Mouse (Mus musculus): ENCODE measurements around the gene Jag2. TPM values are rescaled to one million over a fixed set of nuclear protein-coding genes. Genes with fewer than 3 reads are reported as not detected.

Jag2 gene
- polyA plus RNA-seq, 1 experiment from 2014 or later, result 7.9 TPM

DNA sequence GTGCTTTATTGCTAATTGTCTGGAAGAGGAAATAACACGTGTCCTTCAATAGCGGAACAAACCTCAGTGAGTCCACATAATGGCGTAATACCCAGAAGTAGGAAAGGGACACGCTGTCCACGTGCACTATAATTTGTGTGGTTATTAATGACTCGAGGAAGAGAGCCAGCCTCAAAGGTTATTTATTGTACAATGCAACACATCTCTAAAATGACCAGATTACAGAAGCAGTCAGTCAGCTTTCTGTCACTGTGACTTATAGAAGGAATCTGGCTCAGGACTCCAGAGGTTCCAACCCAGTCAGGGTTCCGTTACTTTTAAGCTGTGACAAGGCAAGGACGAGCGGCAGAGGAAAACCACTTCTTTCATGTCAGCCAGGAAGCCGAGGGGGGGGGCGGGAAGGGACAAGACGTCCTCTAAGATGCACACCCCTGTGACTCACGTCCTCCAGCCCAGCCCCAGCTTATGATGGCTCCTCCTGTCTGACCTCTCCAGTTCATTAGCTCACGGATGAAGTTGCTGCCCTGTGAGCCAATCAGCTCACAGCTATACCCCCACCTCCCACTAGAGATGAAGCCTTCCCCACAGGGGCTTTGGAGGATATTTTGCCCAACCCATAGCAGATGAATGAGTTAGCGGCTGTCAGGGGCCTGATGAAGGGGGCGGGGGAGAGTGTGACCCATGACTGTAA is 31.9 kb downstream of the Jag2 start:
- peaks cover 4% of the 10 kb centered on the region; the same call in 1 of the 2 replicates for H3K4me1 ChIP-seq
- no peaks in the 10 kb centered on the region for H3K9me3 ChIP-seq
- 33% methylated on average over 16 of the region's 16 CpGs for WGBS
- H3K4me3 ChIP-seq, result no peak overlapping the region
- H3K27me3 ChIP-seq, result no peaks in the 10 kb centered on the region
- no peak overlapping the region for H3K9ac ChIP-seq
- peak; percentile 70; the same call in 1 of the 2 replicates for ATAC-seq (ENCODE audit: insufficient number of reproducible peaks, insufficient read depth, low FRiP score, low TSS enrichment)
- H3K27ac ChIP-seq, result no peak overlapping the region
- no peaks in the 10 kb centered on the region for H3K36me3 ChIP-seq
- peak overlapping the region; percentile 10 for H3K4me2 ChIP-seq (replicated peaks)

DNA sequence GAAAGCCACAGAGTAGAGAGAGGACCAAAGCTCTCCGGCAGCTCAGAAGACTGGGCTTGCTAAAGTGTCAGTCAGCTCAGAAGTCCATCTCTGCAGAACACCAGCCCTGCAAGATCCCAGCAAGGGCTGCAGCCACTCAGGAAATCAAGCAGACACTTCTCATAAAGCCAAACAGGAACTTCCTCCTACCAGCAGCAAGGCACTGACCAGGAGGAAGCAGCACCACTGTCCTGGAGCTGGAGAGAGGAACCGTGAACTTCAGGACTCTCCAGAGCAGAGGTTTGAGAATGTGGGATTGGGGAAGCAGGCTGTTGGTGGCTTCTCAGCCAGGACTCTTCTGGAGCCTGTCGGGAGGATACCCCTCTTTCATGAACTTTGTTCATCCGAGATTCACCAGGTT is 34.6 kb downstream of the Jag2 start:
- Histone ChIP-seq H3K4me3 (no peak overlapping the region), H3K27me3 (no peaks in the 10 kb centered on the region), H3K9me3 (no peaks in the 10 kb centered on the region), H3K4me2 (replicated peaks) (no peak overlapping the region), H3K4me1 (peaks cover 4% of the 10 kb centered on the region; the same call in 1 of the 2 replicates), H3K27ac (peak overlapping the region; percentile 30; the same call in 1 of the 2 replicates), H3K9ac (no peak overlapping the region), H3K36me3 (no peaks in the 10 kb centered on the region)
- no peak for ATAC-seq (ENCODE audit: insufficient number of reproducible peaks, insufficient read depth, low FRiP score, low TSS enrichment)
- WGBS, result 69% methylated on average over 4 of the region's 4 CpGs

DNA sequence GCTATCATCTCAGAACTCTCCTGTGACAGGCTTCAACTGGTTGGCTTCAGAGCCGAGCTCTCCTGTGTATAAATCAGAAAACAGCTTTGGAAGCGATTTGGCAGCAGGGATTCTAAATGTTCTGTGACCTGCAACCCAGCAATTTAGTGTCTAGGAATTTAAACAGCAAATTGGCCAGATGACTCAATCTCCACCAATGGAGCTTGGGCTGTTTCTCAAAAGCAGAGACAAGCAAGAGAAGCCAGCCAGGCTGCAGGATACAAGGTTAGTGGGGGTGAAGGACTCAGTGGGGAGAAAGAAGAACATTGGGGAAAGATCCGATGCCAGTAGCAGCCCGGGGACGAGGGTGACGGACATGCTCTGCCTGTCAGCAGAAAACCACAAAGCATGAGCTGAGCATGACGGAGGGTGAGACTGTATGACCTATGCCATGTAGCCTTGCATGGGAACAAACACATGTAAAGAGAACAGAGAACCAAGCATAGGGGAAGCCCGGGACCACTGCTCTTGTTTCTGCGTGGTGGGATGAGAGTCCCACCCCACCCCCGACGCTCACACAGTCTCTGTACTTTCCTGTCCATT is 35.2 kb downstream of the Jag2 start:
- Histone ChIP-seq H3K4me1 (peaks cover 4% of the 10 kb centered on the region; the same call in 1 of the 2 replicates), H3K9me3 (no peaks in the 10 kb centered on the region), H3K9ac (no peak overlapping the region), H3K4me3 (no peak overlapping the region), H3K36me3 (no peaks in the 10 kb centered on the region), H3K4me2 (replicated peaks) (no peak overlapping the region), H3K27me3 (no peaks in the 10 kb centered on the region), H3K27ac (peak overlapping the region; percentile 30; the same call in 1 of the 2 replicates)
- ATAC-seq (ENCODE audit: insufficient number of reproducible peaks, insufficient read depth, low FRiP score, low TSS enrichment), result no peak
- WGBS, result 67% methylated on average over 11 of the region's 11 CpGs

DNA sequence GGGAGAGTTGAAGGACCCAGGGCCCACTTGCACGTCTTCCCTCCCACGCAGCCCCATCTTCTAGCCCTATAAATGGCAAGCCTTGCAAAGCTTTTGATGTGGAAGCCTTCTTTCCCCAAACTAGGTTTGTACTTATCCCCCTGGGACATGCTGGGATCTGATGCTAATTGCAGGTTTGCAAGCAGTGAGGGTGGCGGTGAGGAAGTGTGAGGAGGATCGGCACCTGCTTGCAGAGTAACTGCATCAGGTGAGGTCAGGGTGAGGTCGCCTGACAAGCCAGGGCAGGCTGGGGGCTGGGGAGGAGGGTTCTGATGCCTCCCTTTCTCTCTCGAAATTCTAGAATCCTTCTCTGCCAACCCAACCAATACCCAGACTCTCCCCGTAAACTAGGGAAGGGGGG is 44.1 kb downstream of the Jag2 start:
- H3K4me2 ChIP-seq (replicated peaks), result no peak overlapping the region
- H3K9ac ChIP-seq, result no peak overlapping the region
- no peak overlapping the region for H3K27ac ChIP-seq
- peaks cover 4% of the 10 kb centered on the region; the same call in 1 of the 2 replicates for H3K9me3 ChIP-seq
- H3K4me3 ChIP-seq, result no peak overlapping the region
- no peaks in the 10 kb centered on the region for H3K4me1 ChIP-seq
- no peak for ATAC-seq (ENCODE audit: insufficient number of reproducible peaks, insufficient read depth, low FRiP score, low TSS enrichment)
- H3K27me3 ChIP-seq, result no peaks in the 10 kb centered on the region
- WGBS, result 54% methylated on average over 7 of the region's 7 CpGs
- H3K36me3 ChIP-seq, result no peaks in the 10 kb centered on the region

DNA sequence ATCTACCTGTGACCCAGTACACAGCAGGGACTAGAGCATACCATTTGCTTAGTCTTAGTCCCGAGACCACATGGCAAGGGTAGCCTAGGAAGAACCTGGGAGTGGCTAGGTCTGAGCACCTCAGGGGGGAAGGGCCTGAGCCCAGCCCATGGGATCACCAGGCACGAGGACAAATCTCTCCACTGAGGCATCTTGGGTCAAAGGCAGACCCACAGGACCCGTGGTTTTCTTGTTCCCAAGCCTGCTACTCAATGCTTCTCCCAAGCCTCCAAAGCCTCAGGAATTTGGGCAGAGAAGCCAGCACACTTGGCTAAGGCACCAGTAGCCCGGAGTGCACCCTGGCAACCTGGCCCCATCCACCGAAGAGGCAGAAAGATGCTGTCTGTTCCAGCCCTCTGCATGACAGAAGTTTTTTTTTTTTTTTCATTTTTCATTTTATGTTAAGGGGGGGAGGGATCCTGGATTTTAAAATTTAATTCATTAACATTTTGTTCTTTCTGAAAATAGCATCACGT is 48.2 kb downstream of the Jag2 start:
- Histone ChIP-seq H3K4me2 (replicated peaks) (no peak overlapping the region), H3K27me3 (peaks cover 34% of the 10 kb centered on the region), H3K4me1 (peaks cover 17% of the 10 kb centered on the region), H3K4me3 (no peak overlapping the region), H3K36me3 (no peaks in the 10 kb centered on the region), H3K27ac (no peak overlapping the region), H3K9me3 (no peaks in the 10 kb centered on the region), H3K9ac (no peak overlapping the region)
- 65% methylated on average over 6 of the region's 6 CpGs for WGBS
- ATAC-seq (ENCODE audit: insufficient number of reproducible peaks, insufficient read depth, low FRiP score, low TSS enrichment), result no peak

DNA sequence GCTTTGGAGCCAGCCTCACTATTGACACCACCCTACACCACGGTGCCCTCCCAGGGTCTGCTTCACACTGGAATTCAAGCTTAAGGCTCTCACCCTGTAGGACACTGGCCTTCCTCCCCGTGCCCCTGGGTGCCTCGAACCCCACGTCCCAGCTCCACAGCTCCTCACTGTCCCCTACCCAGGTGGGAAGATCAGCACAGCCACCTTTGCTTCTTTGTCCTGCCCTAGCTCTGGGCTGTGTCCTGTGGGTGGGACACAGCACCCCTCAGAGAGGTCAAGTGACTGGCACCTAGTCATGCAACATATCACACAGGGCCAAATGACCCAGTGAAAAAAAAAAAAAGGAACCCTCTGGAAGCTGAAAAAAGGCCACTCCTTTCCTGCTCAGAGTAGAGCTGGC is 48.9 kb downstream of the Jag2 start:
- WGBS, result 84% methylated on average over 4 of the region's 4 CpGs
- peaks cover 41% of the 10 kb centered on the region for H3K27me3 ChIP-seq

DNA sequence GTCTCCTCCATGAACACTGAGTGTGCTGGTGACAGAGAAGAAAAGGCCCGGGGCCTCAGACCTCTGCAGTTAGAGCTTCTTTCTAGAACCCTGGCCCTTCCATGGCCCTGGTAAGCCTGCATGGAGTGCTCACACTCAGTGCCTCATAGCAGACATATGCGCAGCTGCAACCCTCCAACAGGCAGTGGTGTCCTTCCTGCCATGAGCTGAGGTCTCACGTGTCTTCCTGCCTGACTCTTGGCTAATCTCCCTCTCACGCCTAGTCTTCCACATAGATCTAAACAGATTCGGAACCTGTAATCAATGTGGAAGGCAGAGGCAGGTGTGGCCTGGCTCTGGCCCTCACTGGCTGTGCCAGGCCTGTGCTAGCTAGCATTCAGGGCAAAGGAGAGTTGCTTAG is 49.8 kb downstream of the Jag2 start:
- ATAC-seq (ENCODE audit: insufficient number of reproducible peaks, insufficient read depth, low FRiP score, low TSS enrichment), result no peak
- WGBS, result 75% methylated on average over 5 of the region's 5 CpGs
- Histone ChIP-seq H3K9me3 (no peaks in the 10 kb centered on the region), H3K36me3 (no peaks in the 10 kb centered on the region), H3K9ac (no peak overlapping the region), H3K4me2 (replicated peaks) (no peak overlapping the region), H3K4me1 (peaks cover 20% of the 10 kb centered on the region), H3K27me3 (peaks cover 50% of the 10 kb centered on the region), H3K4me3 (no peak overlapping the region), H3K27ac (no peak overlapping the region)

More for the DNA sequence above, 48.9 kb downstream of the Jag2 start:
- H3K4me2 ChIP-seq (replicated peaks), result no peak overlapping the region
- H3K36me3 ChIP-seq, result no peaks in the 10 kb centered on the region
- peaks cover 20% of the 10 kb centered on the region for H3K4me1 ChIP-seq
- H3K9ac ChIP-seq, result no peak overlapping the region
- H3K4me3 ChIP-seq, result no peak overlapping the region
- no peak overlapping the region for H3K27ac ChIP-seq
- no peak for ATAC-seq (ENCODE audit: insufficient number of reproducible peaks, insufficient read depth, low FRiP score, low TSS enrichment)
- no peaks in the 10 kb centered on the region for H3K9me3 ChIP-seq

DNA sequence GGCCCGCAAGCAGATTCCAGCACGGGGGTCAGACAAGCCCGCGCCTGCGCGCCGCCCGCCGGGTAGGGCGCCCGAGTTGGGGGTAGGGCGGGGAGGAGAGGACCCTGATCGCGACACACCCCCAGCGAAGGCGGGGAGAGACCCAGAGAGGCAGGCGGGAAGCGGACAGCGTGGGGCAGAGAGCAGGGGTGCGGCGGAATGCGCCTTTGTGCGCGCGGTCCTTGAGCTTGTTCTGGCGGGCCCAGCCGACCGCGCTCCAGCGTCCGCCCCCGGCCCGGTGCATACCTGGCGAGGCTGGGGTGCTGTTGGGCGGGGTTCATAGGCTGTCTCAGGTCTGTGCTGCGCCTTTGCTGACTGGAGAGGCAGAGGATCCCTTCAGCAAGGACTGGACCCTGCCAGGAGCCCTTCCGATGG is 52.0 kb downstream of the Jag2 start:
- peak; percentile 22; the same call in 1 of the 2 replicates for ATAC-seq (ENCODE audit: insufficient number of reproducible peaks, insufficient read depth, low FRiP score, low TSS enrichment)
- H3K4me3 ChIP-seq, result peak overlapping the region; percentile 44
- H3K27ac ChIP-seq, result peak overlapping the region; percentile 54
- peak overlapping the region; percentile 79 for H3K4me2 ChIP-seq (replicated peaks)
- no peaks in the 10 kb centered on the region for H3K9me3 ChIP-seq
- H3K36me3 ChIP-seq, result no peaks in the 10 kb centered on the region
- under 1% methylated on average over 36 of the region's 37 CpGs for WGBS
- peaks cover 27% of the 10 kb centered on the region for H3K4me1 ChIP-seq
- H3K27me3 ChIP-seq, result peaks cover 70% of the 10 kb centered on the region
- H3K9ac ChIP-seq, result peak overlapping the region; percentile 57

DNA sequence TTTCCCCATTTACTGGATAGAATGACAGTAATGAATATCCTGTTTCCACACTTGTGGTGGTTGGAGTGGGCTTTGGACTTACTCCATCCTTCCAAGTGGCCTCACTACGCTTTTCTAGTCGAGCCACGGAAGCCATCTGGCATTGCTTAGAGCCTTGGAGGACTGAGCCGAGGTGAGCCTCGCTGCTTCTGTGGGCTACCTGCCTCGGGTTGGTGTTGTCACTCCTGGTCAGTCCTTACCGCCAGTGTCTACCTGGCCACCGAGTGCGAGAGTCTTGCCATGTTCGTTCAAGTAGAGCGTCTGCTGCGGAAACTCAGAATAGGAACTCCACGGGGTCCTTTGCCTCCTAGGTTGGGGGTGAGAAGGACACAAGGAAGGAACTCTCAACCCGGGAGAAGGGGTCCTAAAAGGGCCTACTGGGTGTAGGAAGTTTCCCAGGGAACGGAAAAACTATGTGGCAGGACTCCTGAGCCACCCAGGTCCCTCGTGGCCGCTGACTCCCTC is 52.5 kb downstream of the Jag2 start:
- H3K4me1 ChIP-seq, result peaks cover 27% of the 10 kb centered on the region
- no peak for ATAC-seq (ENCODE audit: insufficient number of reproducible peaks, insufficient read depth, low FRiP score, low TSS enrichment)
- peaks cover 71% of the 10 kb centered on the region for H3K27me3 ChIP-seq
- H3K36me3 ChIP-seq, result no peaks in the 10 kb centered on the region
- H3K9me3 ChIP-seq, result no peaks in the 10 kb centered on the region
- peak overlapping the region; percentile 44 for H3K4me3 ChIP-seq
- WGBS, result 1% methylated on average over 17 of the region's 17 CpGs
- 0 out of 2 replicates have a peak overlapping the region, but pooled peaks have one; percentile 23 for H3K27ac ChIP-seq
- peak overlapping the region; percentile 57 for H3K9ac ChIP-seq
- peak overlapping the region; percentile 79 for H3K4me2 ChIP-seq (replicated peaks)

DNA sequence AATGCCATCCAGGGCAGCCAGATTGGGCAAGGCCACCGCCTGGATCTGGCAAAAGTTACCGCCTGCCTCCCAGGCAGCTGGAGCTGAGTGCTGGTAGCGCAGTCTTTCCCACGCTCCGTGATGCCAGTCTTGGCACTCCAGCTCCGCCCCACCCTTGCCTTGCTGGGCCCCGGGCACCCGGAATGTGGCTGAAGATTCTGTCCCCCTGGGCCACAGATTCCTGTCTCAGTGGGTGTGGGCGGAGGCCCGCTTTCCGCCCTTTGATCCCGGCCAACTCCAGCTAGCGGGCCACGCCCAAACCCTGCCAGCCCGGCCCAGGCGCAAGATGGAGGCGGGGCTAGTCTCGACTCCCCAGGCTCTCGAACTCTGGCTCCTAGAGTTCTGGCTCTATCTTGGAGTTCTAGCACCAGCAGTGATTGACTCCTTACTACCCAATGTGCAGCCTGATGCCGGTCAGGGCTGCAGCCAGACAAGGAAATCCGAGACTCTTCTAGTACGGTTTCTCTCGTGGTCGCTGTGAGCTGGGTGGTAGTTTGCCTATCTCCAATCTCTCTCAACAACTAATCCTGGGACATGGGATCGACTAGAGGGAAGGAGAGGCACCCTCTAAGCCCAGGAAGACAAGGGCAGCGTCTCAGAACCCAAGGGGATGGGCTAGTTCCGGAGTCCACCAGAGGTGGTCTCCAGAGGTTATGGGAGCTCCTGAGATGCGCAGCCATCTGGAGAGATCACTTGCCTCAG is 53.1 kb downstream of the Jag2 start:
- Histone ChIP-seq H3K4me1 (peaks cover 27% of the 10 kb centered on the region), H3K27me3 (peaks cover 75% of the 10 kb centered on the region), H3K36me3 (no peaks in the 10 kb centered on the region), H3K4me3 (peak overlapping the region; percentile 44; the same call in 1 of the 2 replicates), H3K27ac (0 out of 2 replicates have a peak overlapping the region, but pooled peaks have one; percentile 23), H3K9me3 (no peaks in the 10 kb centered on the region), H3K9ac (no peak overlapping the region), H3K4me2 (replicated peaks) (peak overlapping the region; percentile 79)
- no peak for ATAC-seq (ENCODE audit: insufficient number of reproducible peaks, insufficient read depth, low FRiP score, low TSS enrichment)
- WGBS, result 5% methylated on average over 28 of the region's 28 CpGs

DNA sequence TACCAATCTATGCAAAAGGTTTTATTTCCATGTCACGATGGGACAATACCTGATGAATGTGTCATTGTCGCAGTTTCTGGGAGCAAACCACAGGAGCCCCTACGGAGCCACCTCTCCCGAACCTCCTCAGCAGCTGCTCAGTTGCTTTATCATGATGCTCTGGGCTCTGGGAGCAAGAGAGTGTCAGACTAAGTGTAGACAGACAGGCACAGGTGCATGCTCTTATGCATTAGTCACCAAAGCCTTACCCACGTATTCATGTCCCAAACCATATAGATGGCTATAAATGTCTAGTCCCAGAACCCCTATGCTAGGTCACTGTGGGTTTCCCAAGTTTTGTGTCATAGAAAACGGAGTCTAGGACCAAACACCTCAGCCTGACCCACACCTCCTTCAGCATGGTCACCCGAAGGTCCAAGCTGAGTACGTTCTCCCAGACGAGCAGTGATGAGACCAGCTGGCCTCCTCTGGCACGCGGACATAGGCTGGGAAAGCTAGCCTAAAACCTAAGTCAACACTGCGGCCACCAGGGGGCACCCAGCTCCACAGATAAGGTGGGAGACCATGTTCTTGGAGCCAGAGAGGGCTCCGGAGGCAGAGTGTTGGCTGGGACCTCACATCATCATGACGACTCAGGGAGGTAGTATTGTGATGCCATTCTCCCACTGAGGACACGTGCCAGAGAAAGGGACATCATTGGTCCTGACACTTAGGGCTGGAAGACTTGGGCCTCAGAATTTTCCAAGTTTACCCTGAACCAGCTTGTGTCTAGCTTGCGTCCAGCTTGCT is 54.2 kb downstream of the Jag2 start:
- no peak overlapping the region for H3K27ac ChIP-seq
- ATAC-seq (ENCODE audit: insufficient number of reproducible peaks, insufficient read depth, low FRiP score, low TSS enrichment), result peak; percentile 7; the same call in 1 of the 2 replicates
- H3K36me3 ChIP-seq, result no peaks in the 10 kb centered on the region
- H3K4me2 ChIP-seq (replicated peaks), result no peak overlapping the region
- peaks cover 32% of the 10 kb centered on the region for H3K4me1 ChIP-seq
- H3K27me3 ChIP-seq, result peaks cover 82% of the 10 kb centered on the region
- no peak overlapping the region for H3K4me3 ChIP-seq
- no peak overlapping the region for H3K9ac ChIP-seq
- WGBS, result 24% methylated on average over 16 of the region's 16 CpGs
- H3K9me3 ChIP-seq, result no peaks in the 10 kb centered on the region
